In genomic region chr2:10825278-10826133, GRCm38 (mm10) we compare ENCODE assay signal across 8 mouse cellular contexts.
DNase-seq lines count a peak whose midpoint lies in the region; ATAC-seq and TF ChIP-seq lines count a peak whose summit lies in the region.

No protein-coding gene starts in this region.

- no peaks in the 10 kb centered on the region for H3K36me3 ChIP-seq in C2C12 (ENCODE audit: control insufficient read depth, insufficient read depth)
- no peaks in the 10 kb centered on the region for H3K36me3 ChIP-seq in embryonic facial prominence, embryonic 11.5 days (replicated peaks; ENCODE audit: control insufficient read depth, insufficient read depth, low read depth, low read length)
- H3K36me3 ChIP-seq in heart, embryonic 12.5 days = no peaks in the 10 kb centered on the region
- no peaks in the 10 kb centered on the region for H3K36me3 ChIP-seq in kidney, embryonic 16.5 days (ENCODE audit: insufficient read depth, low read length)
- no peaks in the 10 kb centered on the region for H3K36me3 ChIP-seq in midbrain, postnatal 0 days (ENCODE audit: insufficient read depth, low read length)
- no peaks in the 10 kb centered on the region for H3K36me3 ChIP-seq in stomach, embryonic 14.5 days (ENCODE audit: control insufficient read depth, insufficient read depth, low read length)

- H3ac ChIP-seq in C2C12 (ENCODE audit: control insufficient read depth, insufficient read length, low read depth) = peak overlapping the region; percentile 3

- TF ChIP-seq CTCF in C2C12 (IDR thresholded peaks at IDR 0.05; ENCODE audit: control insufficient read depth, insufficient read depth, insufficient read length) = peak; percentile 38
- TF ChIP-seq CTCF in midbrain, postnatal 0 days (IDR thresholded peaks at IDR 0.05) = peak; percentile 92

- H3K79me2 ChIP-seq in C2C12 (ENCODE audit: control insufficient read depth, insufficient read depth) = no peaks in the 10 kb centered on the region

- peak overlapping the region; percentile 40 for H3K4me2 ChIP-seq in embryonic facial prominence, embryonic 11.5 days (ENCODE audit: low read depth, low read length)
- H3K4me2 ChIP-seq in heart, embryonic 12.5 days = peak overlapping the region; percentile 66
- H3K4me2 ChIP-seq in kidney, embryonic 16.5 days (replicated peaks; ENCODE audit: low read depth, low read length) = peak overlapping the region; percentile 58
- H3K4me2 ChIP-seq in midbrain, postnatal 0 days (ENCODE audit: low read depth, low read length, poor library complexity, severe bottlenecking) = peak overlapping the region; percentile 49
- peak overlapping the region; percentile 44 for H3K4me2 ChIP-seq in stomach, embryonic 14.5 days (replicated peaks; ENCODE audit: low read depth, low read length)

- no peaks in the 10 kb centered on the region for H3K9me3 ChIP-seq in embryonic facial prominence, embryonic 11.5 days (replicated peaks; ENCODE audit: control insufficient read depth, low read length)
- no peaks in the 10 kb centered on the region for H3K9me3 ChIP-seq in heart, embryonic 12.5 days (replicated peaks)
- no peaks in the 10 kb centered on the region for H3K9me3 ChIP-seq in kidney, embryonic 16.5 days (ENCODE audit: low read length)
- no peaks in the 10 kb centered on the region for H3K9me3 ChIP-seq in midbrain, postnatal 0 days (ENCODE audit: low read length)
- no peaks in the 10 kb centered on the region for H3K9me3 ChIP-seq in stomach, embryonic 14.5 days (ENCODE audit: control insufficient read depth, low read depth, low read length)

- ATAC-seq in embryonic facial prominence, embryonic 11.5 days (replicated peaks; ENCODE audit: insufficient number of reproducible peaks, low FRiP score, low TSS enrichment, low read depth) = 0 out of 2 replicates have a peak, but pooled peaks have one; percentile 72
- no peak for ATAC-seq in heart, embryonic 12.5 days (ENCODE audit: insufficient number of reproducible peaks, low FRiP score)
- peak; percentile 81; the same call in 1 of the 2 replicates for ATAC-seq in kidney, embryonic 16.5 days (ENCODE audit: low FRiP score, low TSS enrichment)
- peak; percentile 76; the same call in 1 of the 2 replicates for ATAC-seq in midbrain, postnatal 0 days (ENCODE audit: low FRiP score)
- ATAC-seq in stomach, embryonic 14.5 days (ENCODE audit: insufficient number of reproducible peaks, insufficient read depth, low FRiP score, low read depth) = peak; percentile 74; the same call in 1 of the 2 replicates

- no peak overlapping the region for H3K27ac ChIP-seq in embryonic facial prominence, embryonic 11.5 days (replicated peaks; ENCODE audit: low read depth, low read length)
- no peak overlapping the region for H3K27ac ChIP-seq in heart, embryonic 12.5 days (ENCODE audit: poor library complexity, severe bottlenecking)
- no peak overlapping the region for H3K27ac ChIP-seq in kidney, embryonic 16.5 days (ENCODE audit: low read length)
- no peak overlapping the region for H3K27ac ChIP-seq in midbrain, postnatal 0 days (ENCODE audit: low read depth, low read length)
- no peak overlapping the region for H3K27ac ChIP-seq in stomach, embryonic 14.5 days (ENCODE audit: low read length)

- peak overlapping the region; percentile 30 for H3K4me3 ChIP-seq in C2C12 (ENCODE audit: insufficient read depth, poor library complexity, severe bottlenecking)
- H3K4me3 ChIP-seq in embryonic facial prominence, embryonic 11.5 days (ENCODE audit: low read depth, low read length) = peak overlapping the region; percentile 32
- peak overlapping the region; percentile 53 for H3K4me3 ChIP-seq in heart, embryonic 12.5 days
- H3K4me3 ChIP-seq in kidney, embryonic 16.5 days (ENCODE audit: low read length) = peak overlapping the region; percentile 51
- H3K4me3 ChIP-seq in midbrain, postnatal 0 days (ENCODE audit: low read depth, low read length) = peak overlapping the region; percentile 37
- H3K4me3 ChIP-seq in stomach, embryonic 14.5 days (ENCODE audit: low read depth, low read length) = peak overlapping the region; percentile 34

- no peaks in the 10 kb centered on the region for H3K79me3 ChIP-seq in C2C12 (ENCODE audit: low read depth)

- H3K4me1 ChIP-seq in embryonic facial prominence, embryonic 11.5 days (ENCODE audit: control insufficient read depth, insufficient read depth, low read length) = no peaks in the 10 kb centered on the region
- H3K4me1 ChIP-seq in heart, embryonic 12.5 days (replicated peaks) = no peaks in the 10 kb centered on the region
- H3K4me1 ChIP-seq in kidney, embryonic 16.5 days (ENCODE audit: insufficient read depth, low read length) = no peaks in the 10 kb centered on the region
- H3K4me1 ChIP-seq in midbrain, postnatal 0 days (ENCODE audit: insufficient read depth, low read length) = no peaks in the 10 kb centered on the region
- H3K4me1 ChIP-seq in stomach, embryonic 14.5 days (ENCODE audit: control insufficient read depth, insufficient read depth, low read length) = no peaks in the 10 kb centered on the region

- H3K27me3 ChIP-seq in C2C12 (ENCODE audit: control insufficient read depth, insufficient read depth, insufficient read length) = no peaks in the 10 kb centered on the region
- no peaks in the 10 kb centered on the region for H3K27me3 ChIP-seq in embryonic facial prominence, embryonic 11.5 days (ENCODE audit: control insufficient read depth, insufficient read depth, low read length)
- H3K27me3 ChIP-seq in heart, embryonic 12.5 days (replicated peaks) = no peaks in the 10 kb centered on the region; the same call in 1 of the 2 replicates
- no peaks in the 10 kb centered on the region for H3K27me3 ChIP-seq in kidney, embryonic 16.5 days (ENCODE audit: insufficient read depth, low read length)
- H3K27me3 ChIP-seq in midbrain, postnatal 0 days (ENCODE audit: insufficient read depth, low read length) = no peaks in the 10 kb centered on the region
- H3K27me3 ChIP-seq in stomach, embryonic 14.5 days (ENCODE audit: control insufficient read depth, insufficient read depth, low read length) = no peaks in the 10 kb centered on the region

- peak; percentile 44 for DNase-seq in adrenal gland, postnatal 25 days
- DNase-seq in embryonic facial prominence, embryonic 11.5 days (ENCODE audit: low spot score) = peak; percentile 87
- DNase-seq in liver = peak; percentile 55
- peak; percentile 91 for DNase-seq in midbrain, postnatal 0 days (ENCODE audit: low spot score)

- 32% methylated on average over 29 of the region's 29 CpGs for WGBS in embryonic facial prominence, embryonic 11.5 days
- WGBS in heart, embryonic 12.5 days = 28% methylated on average over 29 of the region's 29 CpGs
- WGBS in kidney, embryonic 16.5 days = 30% methylated on average over 29 of the region's 29 CpGs
- WGBS in midbrain, postnatal 0 days = 21% methylated on average over 29 of the region's 29 CpGs
- WGBS in stomach, embryonic 14.5 days = 26% methylated on average over 29 of the region's 29 CpGs

- H3K9ac ChIP-seq in embryonic facial prominence, embryonic 11.5 days (replicated peaks; ENCODE audit: low read length) = peak overlapping the region; percentile 39
- H3K9ac ChIP-seq in heart, embryonic 12.5 days = peak overlapping the region; percentile 68
- peak overlapping the region; percentile 61 for H3K9ac ChIP-seq in kidney, embryonic 16.5 days (replicated peaks; ENCODE audit: low read length)
- 0 out of 2 replicates have a peak overlapping the region, but pooled peaks have one; percentile 30 for H3K9ac ChIP-seq in midbrain, postnatal 0 days (replicated peaks; ENCODE audit: low read length, poor library complexity, severe bottlenecking)
- 0 out of 2 replicates have a peak overlapping the region, but pooled peaks have one; percentile 2 for H3K9ac ChIP-seq in stomach, embryonic 14.5 days (replicated peaks; ENCODE audit: low read depth, low read length)

TF ChIP-seq in C2C12, 6 proteins besides CTCF, POLR2A, EP300 and RAD21:
- no peak for TF ChIP-seq USF1 (IDR thresholded peaks at IDR 0.05; ENCODE audit: low read depth)
- no peak for TF ChIP-seq MYOD1 (IDR thresholded peaks at IDR 0.05; ENCODE audit: control insufficient read depth, insufficient read length, low read depth)
- TF ChIP-seq MAX (IDR thresholded peaks at IDR 0.05) = no peak
- no peak for TF ChIP-seq FOSL1 (IDR thresholded peaks at IDR 0.05; ENCODE audit: insufficient read depth, low read length, poor library complexity, severe bottlenecking)
- no peak for TF ChIP-seq CEBPB (IDR thresholded peaks at IDR 0.05; ENCODE audit: low read depth)
- TF ChIP-seq MYOG (IDR thresholded peaks at IDR 0.05; ENCODE audit: control insufficient read depth, extremely low read depth, insufficient read length) = no peak

Comparison
In these comparisons a context has a peak if more than half of its experiments do, and no peak if none do; other contexts are left out.
1. H3K9ac ChIP-seq: peak in every context shown above with its lines; median percentile 68 in heart, embryonic 12.5 days; 61 in kidney, embryonic 16.5 days; 39 in embryonic facial prominence, embryonic 11.5 days; 30 in midbrain, postnatal 0 days; 2 in stomach, embryonic 14.5 days.